In genomic region chr17:6445794-6446587, GRCm38 (mm10) we compare ENCODE assay signal across 8 mouse cellular contexts. TPM values are rescaled to one million over a fixed set of nuclear protein-coding genes. Genes with fewer than 3 reads are reported as not detected.
DNase-seq lines count a peak whose midpoint lies in the region; ATAC-seq and TF ChIP-seq lines count a peak whose summit lies in the region.
"Not testable (repeated sequence)": the region's sequence is repeated elsewhere in the genome, so short reads cannot be mapped to it uniquely, and the experiment has no call there.

No protein-coding gene starts in this region.

- not testable (repeated sequence) for H3K36me3 ChIP-seq in embryonic facial prominence, embryonic 11.5 days (replicated peaks; ENCODE audit: control insufficient read depth, insufficient read depth, low read depth, low read length); hindbrain, embryonic 16.5 days (ENCODE audit: control insufficient read depth, insufficient read depth, low read length); intestine, postnatal 0 days (ENCODE audit: control insufficient read depth, insufficient read depth); limb, embryonic 14.5 days (ENCODE audit: control insufficient read depth, insufficient read depth, low read length); liver, embryonic 15.5 days (replicated peaks); midbrain, embryonic 11.5 days (ENCODE audit: control insufficient read depth, insufficient read depth, low read length); small intestine, adult 2 months (ENCODE audit: control insufficient read depth, insufficient read depth, low read length)

- not testable (repeated sequence) for TF ChIP-seq CTCF in intestine, postnatal 0 days (IDR thresholded peaks at IDR 0.05; ENCODE audit: low read depth); small intestine, adult 2 months (IDR thresholded peaks at IDR 0.05; ENCODE audit: extremely low read depth, insufficient read length, insufficient replicate concordance, low read depth, low read length)

- H3K4me2 ChIP-seq in embryonic facial prominence, embryonic 11.5 days (ENCODE audit: low read depth, low read length); hindbrain, embryonic 16.5 days (ENCODE audit: low read length); intestine, postnatal 0 days (replicated peaks; ENCODE audit: low read depth); limb, embryonic 14.5 days (replicated peaks; ENCODE audit: low read depth, low read length, severe bottlenecking); liver, embryonic 15.5 days; midbrain, embryonic 11.5 days: not testable (repeated sequence)

- not testable (repeated sequence) for H3K9ac ChIP-seq in embryonic facial prominence, embryonic 11.5 days (replicated peaks; ENCODE audit: low read length); hindbrain, embryonic 16.5 days (ENCODE audit: low read depth, low read length); intestine, postnatal 0 days (ENCODE audit: low read depth, low read length); limb, embryonic 14.5 days (ENCODE audit: low read depth, low read length, severe bottlenecking); liver, embryonic 15.5 days; midbrain, embryonic 11.5 days (ENCODE audit: low read length)

- ATAC-seq in embryonic facial prominence, embryonic 11.5 days (replicated peaks; ENCODE audit: insufficient number of reproducible peaks, low FRiP score, low TSS enrichment, low read depth) = peak; percentile 55; the same call in 1 of the 2 replicates
- ATAC-seq in hindbrain, embryonic 16.5 days = peak; percentile 21; the same call in 1 of the 2 replicates
- ATAC-seq in intestine, postnatal 0 days = peak; percentile 89
- peak; percentile 16; the same call in 1 of the 2 replicates for ATAC-seq in limb, embryonic 14.5 days (ENCODE audit: low FRiP score, low read depth)
- ATAC-seq in liver, embryonic 15.5 days (ENCODE audit: insufficient read depth) = peak; percentile 66
- ATAC-seq in midbrain, embryonic 11.5 days (ENCODE audit: low FRiP score) = peak; percentile 31; the same call in 1 of the 2 replicates

- DNase-seq in embryonic facial prominence, embryonic 11.5 days (ENCODE audit: low spot score); limb, embryonic 14.5 days (ENCODE audit: low spot score); midbrain, embryonic 11.5 days (ENCODE audit: low spot score, missing footprints): not testable (repeated sequence)
- DNase-seq in yolk sac, embryonic 10.5 days (ENCODE audit: low spot score) = peak; percentile 44

- H3K4me1 ChIP-seq in embryonic facial prominence, embryonic 11.5 days (ENCODE audit: control insufficient read depth, insufficient read depth, low read length); hindbrain, embryonic 16.5 days (ENCODE audit: control insufficient read depth, insufficient read depth, low read depth, low read length); intestine, postnatal 0 days (replicated peaks; ENCODE audit: control insufficient read depth, insufficient read depth, low read length); limb, embryonic 14.5 days (ENCODE audit: control insufficient read depth, insufficient read depth, low read length); liver, embryonic 15.5 days (replicated peaks); midbrain, embryonic 11.5 days (ENCODE audit: control insufficient read depth, insufficient read depth, low read length); small intestine, adult 2 months (ENCODE audit: control insufficient read depth, insufficient read depth, insufficient read length, low read length): not testable (repeated sequence)

- not testable (repeated sequence) for H3K4me3 ChIP-seq in embryonic facial prominence, embryonic 11.5 days (ENCODE audit: low read depth, low read length); hindbrain, embryonic 16.5 days (ENCODE audit: low read length); intestine, postnatal 0 days (ENCODE audit: low read depth, low read length); limb, embryonic 14.5 days (replicated peaks; ENCODE audit: low read length); liver, embryonic 15.5 days (replicated peaks); midbrain, embryonic 11.5 days (ENCODE audit: low read depth, low read length); small intestine, adult 2 months (ENCODE audit: low read depth, low read length)

- TF ChIP-seq POLR2A in limb, embryonic 14.5 days (IDR thresholded peaks at IDR 0.05; ENCODE audit: borderline replicate concordance, extremely low read depth, insufficient read depth, insufficient read length); small intestine, adult 2 months (IDR thresholded peaks at IDR 0.05; ENCODE audit: low read depth, low read length): not testable (repeated sequence)

- H3K27ac ChIP-seq in embryonic facial prominence, embryonic 11.5 days (replicated peaks; ENCODE audit: low read depth, low read length); hindbrain, embryonic 16.5 days (ENCODE audit: low read depth, low read length); limb, embryonic 14.5 days (replicated peaks; ENCODE audit: low read depth, low read length); liver, embryonic 15.5 days (replicated peaks); midbrain, embryonic 11.5 days (ENCODE audit: low read depth, low read length): not testable (repeated sequence)
- peak overlapping the region; percentile 62 for H3K27ac ChIP-seq in intestine, postnatal 0 days (ENCODE audit: low read depth, low read length)
- peak overlapping the region; percentile 95 for H3K27ac ChIP-seq in small intestine, adult 2 months (ENCODE audit: insufficient read depth, low read depth, low read length)

- WGBS in embryonic facial prominence, embryonic 11.5 days = 44% methylated on average over 8 of the region's 16 CpGs
- 64% methylated on average over 7 of the region's 16 CpGs for WGBS in hindbrain, embryonic 16.5 days
- WGBS in intestine, postnatal 0 days = 40% methylated on average over 8 of the region's 16 CpGs
- 66% methylated on average over 6 of the region's 16 CpGs for WGBS in limb, embryonic 14.5 days
- 64% methylated on average over 12 of the region's 16 CpGs for WGBS in liver, embryonic 15.5 days (ENCODE audit: insufficient replicate concordance)
- WGBS in midbrain, embryonic 11.5 days = 57% methylated on average over 8 of the region's 16 CpGs
- WGBS in small intestine, adult 2 months = 33% methylated on average over 13 of the region's 16 CpGs

- not testable (repeated sequence) for H3K27me3 ChIP-seq in embryonic facial prominence, embryonic 11.5 days (ENCODE audit: control insufficient read depth, insufficient read depth, low read length); hindbrain, embryonic 16.5 days (replicated peaks; ENCODE audit: control insufficient read depth, insufficient read depth, low read length); intestine, postnatal 0 days (replicated peaks; ENCODE audit: control insufficient read depth, insufficient read depth, low read length); limb, embryonic 14.5 days (ENCODE audit: control insufficient read depth, insufficient read depth, low read length); liver, embryonic 15.5 days; midbrain, embryonic 11.5 days (ENCODE audit: control insufficient read depth, insufficient read depth, low read length); small intestine, adult 2 months (ENCODE audit: control insufficient read depth, insufficient read depth, low read length)

- not testable (repeated sequence) for H3K9me3 ChIP-seq in embryonic facial prominence, embryonic 11.5 days (replicated peaks; ENCODE audit: control insufficient read depth, low read length); hindbrain, embryonic 16.5 days (ENCODE audit: control insufficient read depth, low read length); intestine, postnatal 0 days (ENCODE audit: control insufficient read depth); limb, embryonic 14.5 days (ENCODE audit: control insufficient read depth, low read length); liver, embryonic 15.5 days (replicated peaks); midbrain, embryonic 11.5 days (ENCODE audit: control insufficient read depth, low read length)

RNA-seq across cellular contexts. Expression of gene Dynlt1b, which starts 16.1 kb away (rescaled TPM):
- 546 and 573 TPM in 2 replicates for polyA plus RNA-seq in embryonic facial prominence, embryonic 11.5 days (2014; fragmentation: Nextera tagmentation; extraction: Ambion mirVana)
- 1,010 and 1,046 TPM in 2 replicates for polyA plus RNA-seq in hindbrain, embryonic 16.5 days (2015; fragmentation: Nextera tagmentation; extraction: Ambion mirVana)
- 725 and 769 TPM in 2 replicates for polyA plus RNA-seq in intestine, postnatal 0 days (2015; fragmentation: Nextera tagmentation; extraction: Ambion mirVana)
- polyA plus RNA-seq in limb, embryonic 14.5 days (2012; rRNA removed) = 399 and 408 TPM in 2 replicates
- polyA plus RNA-seq in limb, embryonic 14.5 days (2014; fragmentation: Nextera tagmentation; extraction: Ambion mirVana) = 513 and 517 TPM in 2 replicates
- 183 and 194 TPM in 2 replicates for polyA plus RNA-seq in liver, embryonic 15.5 days (2015; fragmentation: Nextera tagmentation; extraction: Ambion mirVana)
- 673 and 680 TPM in 2 replicates for polyA plus RNA-seq in midbrain, embryonic 11.5 days (2014; fragmentation: Nextera tagmentation; extraction: Ambion mirVana)
- 186 and 349 TPM in 2 replicates for polyA plus RNA-seq in small intestine, adult 2 months (2012; rRNA removed)

Comparison
In these comparisons a context has a peak if more than half of its experiments do, and no peak if none do; other contexts are left out.
1. ATAC-seq: peak in every context shown above with its lines; median percentile 89 in intestine, postnatal 0 days; 66 in liver, embryonic 15.5 days; 55 in embryonic facial prominence, embryonic 11.5 days; 31 in midbrain, embryonic 11.5 days; 21 in hindbrain, embryonic 16.5 days; 16 in limb, embryonic 14.5 days.